Mouse (Mus musculus): ENCODE measurements around the gene Grin2d.
"Not testable (repeated sequence)": the region's sequence is repeated elsewhere in the genome, so short reads cannot be mapped to it uniquely, and the experiment has no call there.

Gene Grin2d

DNA sequence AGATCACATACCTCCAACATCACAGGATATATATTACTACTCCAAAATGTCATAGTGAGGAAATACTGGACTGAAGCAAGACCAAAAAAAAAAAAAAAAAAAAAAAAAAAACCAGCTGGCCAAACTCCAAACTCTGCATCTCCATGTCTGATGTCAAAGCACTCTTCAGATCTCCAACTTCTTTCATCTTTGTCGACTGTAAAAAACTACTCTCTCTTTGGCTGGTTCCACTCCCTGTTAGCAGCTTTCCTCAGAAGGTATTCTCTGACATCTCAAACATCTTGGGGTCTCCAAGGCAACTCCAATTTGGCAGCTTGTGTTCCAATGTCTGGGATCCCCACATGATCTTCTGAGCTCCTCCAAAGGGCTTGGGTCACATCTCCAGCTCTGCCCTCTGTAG, at the start of gene Grin2d:
TSS of gene Grin2d (minus strand) at position 101 of the 400 bp plus-strand sequence.
- DNase-seq: not testable (repeated sequence)

DNA sequence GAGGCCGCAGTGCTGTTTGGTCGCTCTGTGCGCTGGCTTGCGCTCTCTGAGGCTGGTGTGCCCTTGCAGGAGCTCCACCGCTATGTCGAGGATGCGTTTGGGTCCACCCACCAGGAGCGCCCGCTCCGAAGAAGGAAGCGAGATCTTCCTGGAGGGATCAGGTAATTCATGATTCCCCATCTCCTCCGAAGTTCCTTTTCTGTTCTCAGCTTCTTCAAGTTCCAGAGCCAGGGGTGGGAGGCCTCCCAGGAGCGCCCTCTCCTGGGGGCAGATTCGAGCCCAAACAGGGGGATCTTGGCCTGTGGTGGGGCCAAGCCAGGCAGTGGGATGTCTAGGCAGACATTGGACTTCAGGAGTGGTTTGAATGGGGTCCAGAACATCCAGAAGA, 46.2 kb upstream of the Grin2d start:
- no peak for DNase-seq

DNA sequence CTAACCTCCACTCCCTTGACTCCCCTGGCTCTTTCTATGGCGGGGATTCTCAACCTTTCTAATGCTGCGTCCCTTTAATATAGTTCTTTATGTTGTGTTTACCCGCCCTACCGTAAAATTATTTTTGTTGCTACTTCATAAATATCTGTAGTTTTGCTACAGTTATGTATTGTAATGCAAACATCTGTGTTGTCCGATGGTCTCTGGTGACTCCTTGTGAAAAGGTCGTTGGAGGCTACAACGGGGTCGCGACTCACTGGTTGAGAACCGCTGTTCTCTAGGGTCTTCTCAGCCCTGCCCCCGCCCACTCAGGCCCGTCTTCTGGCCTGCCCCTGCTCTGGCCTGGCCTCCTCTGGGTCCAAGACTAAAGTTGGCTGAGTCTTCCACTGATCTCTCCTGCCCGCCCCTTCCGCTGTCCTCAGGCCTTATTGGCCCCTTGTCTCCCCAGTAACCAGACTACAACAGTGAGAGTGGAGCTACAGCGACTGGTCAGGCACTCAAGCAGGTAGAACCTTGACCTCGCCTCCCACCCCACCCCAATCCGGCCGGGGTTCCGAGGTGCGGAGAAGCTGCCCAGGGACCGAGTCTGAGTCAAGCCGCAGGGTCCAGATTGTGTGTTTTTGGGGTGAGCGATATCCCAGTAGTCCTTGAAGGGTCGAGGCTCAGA, 45.7 kb upstream of the Grin2d start, which contains the start of gene Ccdc114:
TSS of gene Ccdc114 (plus strand) at position 311 of the 667 bp plus-strand sequence.
- DNase-seq: peak; percentile 85

DNA sequence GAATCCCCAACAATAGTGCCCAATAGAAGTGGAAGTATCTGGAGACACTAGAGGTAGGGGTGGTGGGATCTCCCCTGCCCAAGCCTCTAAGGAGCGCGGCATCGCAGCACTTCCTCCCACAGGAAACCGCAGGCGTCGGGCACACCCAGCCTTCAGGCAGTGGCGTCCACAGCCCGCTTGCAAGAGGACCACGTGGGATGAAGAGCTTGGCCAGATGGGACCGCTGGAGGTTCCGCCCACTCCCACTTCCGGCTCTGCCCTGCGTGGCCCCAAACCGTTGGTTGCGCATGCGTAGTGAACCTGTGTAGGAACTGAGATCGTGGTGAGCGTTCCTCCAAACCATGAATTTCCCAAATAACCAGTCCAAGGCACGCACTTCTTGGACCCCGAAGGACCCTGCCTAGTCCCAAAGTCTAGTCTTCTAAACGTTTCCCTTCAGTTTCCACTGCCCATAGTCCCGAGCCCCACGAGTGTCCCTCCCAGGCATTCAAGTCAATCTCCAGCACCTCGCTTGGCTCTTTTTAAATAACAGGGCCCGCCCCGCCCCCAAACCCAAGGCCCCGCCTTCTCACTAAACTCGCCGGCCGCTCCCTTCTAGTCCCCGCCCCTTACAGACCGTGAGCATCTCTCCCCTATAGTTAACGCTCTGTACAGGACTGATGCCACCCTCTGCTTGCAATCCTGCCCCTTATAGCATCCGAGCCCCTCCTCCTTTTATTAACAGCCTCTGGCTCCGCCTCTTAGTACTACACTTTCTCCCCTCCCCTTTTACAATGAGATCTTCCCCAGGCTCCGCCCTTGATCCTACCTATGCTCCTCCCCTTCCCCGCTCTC, 45.0 kb upstream of the Grin2d start:
- peak; percentile 94 for DNase-seq

DNA sequence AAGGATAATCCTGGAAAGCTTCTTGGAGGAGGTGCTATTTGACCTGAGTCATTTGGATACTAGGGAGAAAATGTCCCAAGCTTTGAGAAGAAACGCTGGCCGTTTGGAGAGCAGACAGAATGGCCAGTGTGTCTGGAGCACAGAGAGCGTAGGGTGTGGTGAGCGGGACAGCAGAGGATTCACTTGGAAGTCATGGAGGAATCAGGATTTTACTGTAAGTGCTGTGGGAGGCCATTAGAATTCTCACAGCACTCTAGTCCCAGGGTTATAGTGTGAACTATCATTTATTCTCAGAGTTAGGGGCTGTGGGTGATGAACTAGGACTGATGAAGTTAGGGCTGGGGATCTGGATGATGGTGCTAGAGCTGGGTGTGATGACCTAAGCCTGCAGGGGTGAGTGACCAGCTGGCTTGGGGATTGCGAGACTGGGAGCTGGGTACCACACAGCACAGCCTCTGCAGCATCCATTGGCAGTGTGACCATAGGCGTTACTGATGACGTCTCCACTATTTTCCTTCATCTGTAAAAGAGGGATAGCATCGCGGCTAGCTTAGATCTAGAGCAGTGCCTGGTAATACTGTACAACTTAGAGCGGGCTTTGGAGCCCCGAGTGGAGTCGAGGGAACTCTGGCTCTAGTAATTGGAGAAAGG, 43.9 kb upstream of the Grin2d start:
- no peak for DNase-seq

DNA sequence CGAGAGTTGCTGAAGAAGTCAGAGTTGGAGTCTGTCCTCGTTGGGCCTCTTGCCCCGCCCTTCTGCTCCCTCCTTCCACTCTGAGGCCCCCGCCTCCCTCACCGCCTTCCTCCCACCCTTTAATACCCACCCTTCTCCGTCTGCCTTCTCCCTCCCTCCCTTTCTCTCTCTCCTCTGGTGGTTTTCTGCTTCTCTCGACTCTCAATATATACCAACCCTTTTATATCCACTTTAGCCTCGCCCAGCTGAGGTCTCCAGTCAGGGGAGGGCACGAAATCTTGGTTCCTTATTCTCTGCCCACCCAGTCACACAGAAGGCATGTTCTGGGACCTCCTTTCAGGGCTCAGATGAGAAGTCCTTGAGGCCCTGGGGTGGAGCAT, 43.1 kb upstream of the Grin2d start, which contains the start of gene Emp3:
TSS of gene Emp3 (minus strand) at position 163 of the 380 bp plus-strand sequence.
- DNase-seq: no peak

DNA sequence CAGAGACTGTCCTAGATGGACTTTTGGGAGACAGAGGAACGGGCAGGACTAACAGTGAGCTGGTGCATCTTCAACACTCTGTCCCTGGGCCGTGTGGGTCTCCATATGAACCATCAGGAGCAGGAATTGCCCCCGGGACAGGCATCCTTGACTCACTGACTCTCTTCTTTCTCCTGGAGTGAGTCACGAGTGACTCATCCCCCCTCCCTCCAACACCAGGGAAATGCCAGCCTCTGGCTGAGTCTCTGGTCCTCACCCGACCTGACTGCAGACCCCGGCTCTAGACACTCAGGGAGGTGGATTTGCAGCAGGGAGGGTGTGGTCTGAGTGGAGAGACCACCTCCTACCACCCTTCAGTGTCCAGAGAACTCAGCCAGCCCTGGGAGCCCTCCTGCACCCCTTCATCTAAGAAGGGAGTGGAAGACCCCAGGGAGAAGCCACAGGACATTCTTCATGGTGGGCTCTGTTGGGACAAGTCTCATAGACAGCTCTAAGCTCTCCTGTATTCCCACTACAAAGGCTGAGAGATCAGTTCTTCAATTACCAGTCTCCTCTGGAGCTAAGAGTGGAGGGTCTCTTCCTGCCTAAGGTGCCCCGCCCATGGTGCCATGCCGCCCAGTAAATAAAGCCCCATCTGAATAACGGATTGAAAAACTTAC, 42.5 kb upstream of the Grin2d start:
- no peak for DNase-seq

DNA sequence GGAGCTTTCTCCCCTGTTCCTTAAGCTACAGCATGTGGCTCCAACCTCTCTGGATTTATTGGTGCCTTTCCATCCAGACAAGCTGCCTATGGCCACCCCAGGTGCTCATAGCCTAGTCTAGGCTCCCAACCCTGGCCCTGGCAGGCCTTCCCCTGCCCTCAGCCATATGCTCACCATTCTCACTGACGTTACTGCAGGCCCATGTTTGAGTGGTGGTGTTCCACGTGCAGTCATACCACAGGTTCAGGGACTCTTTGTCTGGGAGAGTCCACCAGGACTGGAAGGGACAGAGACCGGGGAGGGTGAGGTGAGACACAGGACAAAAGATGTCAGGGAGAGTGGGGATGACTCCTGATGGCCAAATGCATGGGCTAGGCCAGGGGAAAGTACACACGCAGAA, 41.6 kb upstream of the Grin2d start:
- no peak for DNase-seq

DNA sequence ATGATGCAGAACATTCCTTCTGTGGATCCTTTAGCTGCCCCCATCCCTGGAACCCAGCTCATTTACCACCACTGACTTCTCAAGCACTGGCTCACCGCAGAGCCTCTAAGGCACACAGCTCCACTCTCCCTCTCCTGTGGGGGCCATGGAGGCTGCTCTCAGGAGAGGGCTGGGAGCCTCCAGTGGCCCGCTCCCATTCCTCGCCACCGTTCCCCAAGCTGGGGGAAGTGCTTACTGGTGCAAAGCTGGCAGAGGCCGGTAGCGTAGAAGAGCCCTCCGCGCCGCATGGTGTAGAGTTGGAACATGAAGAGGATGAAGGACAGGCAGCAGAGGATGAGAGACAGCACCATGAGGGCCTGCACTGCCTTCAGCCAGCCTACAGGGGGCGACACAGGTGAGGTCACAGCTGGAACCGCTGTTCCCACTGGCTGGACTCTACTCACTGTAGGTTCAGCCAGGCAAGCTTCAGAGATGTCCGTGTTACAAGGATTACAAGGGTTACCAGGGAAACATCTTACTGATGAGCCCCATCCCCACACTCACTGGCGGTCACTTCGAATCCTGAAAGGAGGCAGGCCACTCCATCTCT, 41.0 kb upstream of the Grin2d start:
- DNase-seq: no peak

DNA sequence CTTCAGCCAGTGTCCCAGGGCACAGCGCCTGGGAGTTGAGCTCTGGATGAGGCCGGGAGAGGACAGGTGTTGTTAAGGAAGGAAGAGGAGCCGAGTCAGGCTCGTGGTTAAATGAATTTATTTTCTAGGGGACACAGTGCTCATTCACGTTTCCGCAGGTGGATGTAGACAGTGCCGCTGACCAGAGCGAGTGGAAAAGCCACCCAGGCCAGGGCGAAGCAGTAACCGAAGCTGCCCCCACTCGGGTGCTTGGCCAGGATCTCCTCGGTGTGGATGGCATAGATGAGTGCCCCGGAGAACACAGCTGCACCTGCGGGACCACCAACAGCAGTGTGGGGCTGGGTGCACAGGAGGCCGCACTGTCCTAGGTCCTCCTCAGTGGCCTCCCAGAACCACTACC, 39.7 kb upstream of the Grin2d start:
- no peak for DNase-seq

DNA sequence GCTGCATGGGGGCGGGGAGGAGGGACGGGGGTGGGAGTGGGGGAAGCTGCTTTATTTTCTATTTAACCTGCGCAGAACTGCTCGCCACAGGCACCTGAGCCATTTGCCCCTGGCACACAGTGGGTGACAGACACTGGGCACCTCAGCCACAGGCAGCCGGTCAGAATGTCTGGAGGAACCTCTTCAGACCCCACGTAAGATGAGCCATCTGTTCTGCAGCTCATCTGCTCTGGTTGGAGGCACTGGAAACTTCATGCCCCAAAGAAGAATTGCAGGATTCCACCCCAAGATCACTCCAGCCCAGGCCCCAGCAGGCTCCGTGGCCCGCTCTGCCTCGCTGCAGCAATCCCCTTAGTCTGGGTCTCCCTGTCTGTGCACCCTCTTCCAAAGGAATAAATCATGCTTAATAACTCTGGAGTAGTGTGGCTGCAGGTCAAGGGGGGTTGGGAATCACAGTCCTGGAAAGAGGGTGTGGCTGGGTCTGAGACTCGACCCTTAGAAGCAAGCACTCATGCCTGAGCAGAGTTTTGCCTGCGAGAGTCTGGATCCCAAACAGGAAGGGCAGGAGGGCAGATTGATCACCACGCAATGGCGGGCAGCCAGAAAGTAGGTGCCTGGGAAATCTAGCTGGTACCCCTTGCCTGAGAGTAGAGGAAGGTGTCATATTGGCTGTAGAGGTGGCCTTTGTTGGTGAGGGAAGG, 39.0 kb upstream of the Grin2d start:
- DNase-seq: no peak

DNA sequence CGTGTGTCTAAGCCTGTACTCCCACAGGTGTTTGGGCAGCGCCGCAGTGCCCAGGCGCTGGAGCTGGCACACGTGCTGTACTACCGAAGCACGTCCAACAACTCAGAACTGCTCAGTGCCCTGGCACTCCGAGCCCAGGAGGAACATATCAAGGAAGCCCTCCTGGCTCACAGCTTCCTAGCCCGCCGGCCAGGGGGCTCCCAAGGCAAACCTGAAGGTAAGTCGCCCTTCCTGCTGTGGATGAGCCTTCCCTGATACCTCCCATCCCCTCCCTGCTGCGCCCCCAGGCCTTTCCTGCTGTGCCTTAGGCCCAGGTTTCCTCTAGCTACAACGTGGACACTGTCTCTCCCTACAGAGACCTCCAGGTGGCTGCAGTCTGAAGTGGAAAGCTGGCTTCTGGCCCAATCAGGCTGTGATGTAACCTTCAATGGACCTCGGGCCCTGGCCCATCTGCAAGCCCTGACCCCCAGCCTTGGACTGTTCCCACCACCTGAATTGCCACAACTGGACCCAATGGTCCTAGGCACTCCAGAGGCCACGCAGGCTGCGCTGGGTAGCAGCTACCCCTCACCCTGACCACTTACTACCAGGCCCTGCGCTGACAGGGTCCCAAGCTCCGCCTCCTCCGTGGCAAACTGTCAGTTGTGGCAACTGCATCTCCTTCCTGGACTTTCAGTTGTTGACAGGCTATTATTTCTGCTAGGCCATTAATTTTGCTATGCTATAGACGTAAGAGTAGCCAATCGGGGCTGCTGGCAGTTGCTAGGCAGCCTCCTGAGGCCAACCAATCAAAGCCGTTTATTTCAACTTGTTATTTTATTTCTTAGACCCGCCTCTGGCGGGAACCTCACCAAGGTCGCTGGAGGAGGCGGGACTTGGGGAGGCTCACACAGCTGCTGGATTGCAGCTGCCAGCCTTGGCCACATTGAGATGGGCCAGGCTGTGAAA, 38.2 kb upstream of the Grin2d start:
- DNase-seq: peak; percentile 69

DNA sequence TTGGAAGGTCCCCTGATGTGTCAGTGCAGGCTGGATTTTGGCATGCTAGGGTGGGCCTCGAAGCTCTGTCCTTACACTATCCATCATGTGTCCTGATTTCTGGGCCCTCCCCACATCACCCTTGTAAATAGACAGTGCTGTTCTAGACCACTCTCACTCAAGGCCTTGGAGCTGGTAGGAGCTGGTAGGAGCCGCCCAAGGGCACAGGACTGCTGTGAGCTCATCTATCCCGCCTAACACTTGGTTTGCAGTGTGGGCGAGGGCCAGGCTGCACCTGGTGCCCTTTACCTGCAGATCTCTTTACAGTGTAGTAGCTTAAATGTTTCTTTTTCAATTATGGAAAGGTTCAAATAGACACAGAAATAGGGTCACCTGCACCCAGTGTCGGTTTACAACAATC, 36.8 kb upstream of the Grin2d start:
- DNase-seq: no peak

DNA sequence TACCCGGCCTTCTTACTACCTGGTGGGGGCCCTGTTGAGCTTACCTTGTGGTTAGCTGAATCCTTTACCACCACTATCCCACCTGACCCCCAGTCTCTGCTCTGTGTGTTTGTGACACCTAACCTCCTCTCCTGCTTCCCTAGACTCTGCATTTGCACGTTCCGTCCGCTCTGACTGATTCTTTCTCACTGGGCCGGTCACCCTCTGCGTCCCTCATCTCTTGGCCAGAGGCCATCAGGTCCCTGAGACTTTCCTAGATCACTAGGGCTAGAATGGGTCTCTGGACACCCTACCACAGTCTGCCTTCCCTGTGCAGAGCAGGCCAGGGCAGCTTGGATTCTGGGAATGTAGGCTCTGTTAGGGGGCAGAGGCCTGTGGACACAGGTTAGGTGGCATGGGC, 35.9 kb upstream of the Grin2d start:
- DNase-seq: no peak

DNA sequence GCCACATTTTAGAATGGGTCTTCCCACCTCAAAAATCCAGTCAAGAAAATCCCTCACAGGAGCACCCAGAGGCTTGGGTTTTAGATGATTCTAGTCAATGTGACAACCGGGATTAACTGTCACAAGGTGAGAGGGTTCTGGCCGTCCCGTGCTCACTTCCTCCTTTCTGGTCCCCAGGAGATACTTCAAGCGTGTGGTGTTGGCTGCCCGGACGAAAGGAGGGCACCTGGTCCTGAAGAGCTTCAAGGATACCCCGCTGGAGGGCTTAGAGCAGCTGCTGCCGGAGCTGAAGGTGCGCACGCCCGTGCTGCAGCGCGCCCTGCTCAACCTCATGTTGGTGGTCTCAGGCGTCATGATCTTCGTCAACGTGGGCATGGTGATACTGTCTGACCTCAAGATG, 31.0 kb upstream of the Grin2d start:
- no peak for DNase-seq

DNA sequence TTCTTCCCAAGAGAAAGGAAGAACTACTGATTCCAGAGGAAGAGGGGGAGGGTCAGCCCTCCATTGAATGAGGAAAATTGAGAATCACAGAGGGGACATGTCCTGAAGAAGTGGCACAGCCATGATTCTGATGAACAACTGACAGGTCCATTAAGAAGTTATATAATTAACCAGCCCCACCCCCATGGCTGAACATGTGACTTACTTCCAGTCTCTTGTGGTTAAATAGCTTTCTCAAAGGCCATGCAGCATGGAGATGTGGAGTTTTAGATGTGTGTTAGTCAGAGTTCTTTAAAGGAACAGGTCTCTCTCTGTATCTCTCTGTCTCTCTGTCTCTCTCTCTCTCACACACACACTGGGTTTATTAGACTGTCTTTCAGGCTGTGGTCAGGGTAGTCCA, 30.2 kb upstream of the Grin2d start:
- DNase-seq: no peak

DNA sequence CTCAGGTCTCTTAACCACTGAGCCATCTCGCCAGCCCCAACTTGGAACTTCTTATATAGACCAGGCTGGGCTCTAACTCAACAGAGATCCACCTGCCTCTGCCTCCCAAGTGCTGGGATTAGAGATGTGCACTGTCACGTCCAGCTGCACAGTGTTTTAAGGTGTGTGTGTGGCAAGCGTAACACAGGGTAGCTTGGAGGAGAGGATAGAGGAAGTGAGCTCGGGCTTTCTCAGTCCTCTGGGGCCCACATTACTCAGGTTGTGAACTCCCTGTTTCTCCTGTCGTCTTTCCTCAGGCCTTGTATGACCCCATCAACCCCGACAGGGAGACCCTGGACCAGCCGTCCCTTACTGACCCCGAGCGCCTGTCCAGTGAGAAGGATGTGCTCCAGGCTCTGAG, 28.4 kb upstream of the Grin2d start:
- DNase-seq: no peak

DNA sequence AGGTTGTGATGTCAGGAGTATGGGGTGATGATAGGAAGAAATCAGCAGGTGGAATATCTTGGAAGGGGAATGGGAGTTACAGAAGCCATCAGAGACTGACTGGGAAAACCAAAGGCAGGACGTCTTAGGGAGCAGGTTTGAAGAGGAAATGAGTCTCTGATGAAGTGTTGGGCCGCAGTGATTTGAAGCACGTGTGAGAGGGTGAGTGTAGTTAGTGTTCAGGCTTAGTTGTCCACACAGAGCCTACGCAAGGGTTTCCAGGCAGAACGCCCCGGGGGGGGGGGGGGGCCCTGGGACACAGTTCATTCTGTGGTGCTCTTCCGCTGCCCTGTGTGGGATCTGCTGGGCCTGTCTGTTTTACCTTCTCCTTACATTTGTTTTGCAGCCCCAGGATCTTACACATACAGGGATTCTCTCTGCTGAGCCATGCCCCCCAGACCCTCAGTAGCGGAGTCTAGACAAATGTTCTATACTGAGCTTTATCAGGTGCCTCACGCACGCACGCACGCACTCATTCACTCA, 24.4 kb upstream of the Grin2d start:
- DNase-seq: no peak

DNA sequence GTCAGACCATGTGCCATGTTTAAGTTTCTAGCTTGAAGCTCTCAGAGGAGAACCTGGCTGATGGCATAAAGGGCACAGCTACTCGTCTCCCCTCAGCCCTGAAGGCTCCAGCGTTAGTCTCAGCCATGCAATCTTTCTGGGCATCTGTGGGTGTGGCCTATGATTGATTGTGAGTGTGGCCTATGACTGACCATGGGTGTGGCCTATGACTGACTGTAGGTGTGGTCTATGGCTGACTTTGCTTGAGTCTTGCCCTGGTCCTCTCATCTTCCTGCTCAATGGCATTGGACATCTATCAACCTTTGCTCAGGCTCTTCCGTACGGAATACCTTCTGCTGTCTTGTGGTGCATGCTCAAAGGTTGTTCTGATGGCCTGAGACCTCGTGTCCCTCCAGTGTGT, 23.4 kb upstream of the Grin2d start:
- DNase-seq: no peak

DNA sequence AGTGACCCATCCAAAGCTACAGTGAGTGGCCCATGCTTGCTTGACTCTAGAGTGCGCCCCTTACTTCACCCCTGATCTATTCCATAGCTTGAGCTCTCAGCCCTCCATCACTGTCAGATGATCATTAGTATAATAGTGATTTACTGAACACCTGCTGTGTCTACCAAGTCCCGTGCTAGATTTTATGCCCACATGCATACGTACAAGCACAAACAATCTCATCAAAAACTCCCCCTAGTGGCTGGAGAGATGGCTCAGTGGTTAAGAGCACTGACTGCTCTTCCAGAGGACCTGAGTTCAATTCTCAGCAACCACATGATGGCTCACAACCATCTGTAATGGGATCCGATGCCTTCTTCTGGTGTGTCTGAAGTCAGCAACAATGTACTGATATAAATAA, 19.9 kb upstream of the Grin2d start:
- DNase-seq: not testable (repeated sequence)

DNA sequence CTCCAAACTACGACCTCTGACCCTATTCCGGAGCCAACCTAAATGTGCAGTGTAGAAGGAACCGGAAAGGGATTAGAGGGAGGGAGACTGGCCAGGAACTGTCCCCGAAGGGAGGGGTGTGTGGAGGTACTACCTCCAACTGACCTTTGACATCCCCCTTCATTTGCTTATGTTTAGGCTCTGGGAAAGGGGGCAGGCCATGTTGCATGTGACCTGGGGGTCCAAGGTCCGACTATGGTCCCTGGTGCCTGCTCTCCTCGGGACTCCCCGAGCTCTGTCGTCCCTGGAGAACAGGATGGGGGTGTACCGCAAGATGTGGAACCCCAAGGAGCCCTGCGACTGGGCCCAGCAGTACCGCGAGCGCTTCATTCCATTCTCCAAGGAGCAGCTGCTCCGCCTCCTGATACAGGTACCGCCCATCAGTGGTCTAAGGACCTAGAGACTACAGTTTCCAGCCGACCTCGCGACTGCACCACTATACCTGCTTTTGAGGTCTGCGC, 19.1 kb upstream of the Grin2d start:
- DNase-seq: peak; percentile 84
